Mouse (Mus musculus) midbrain, embryonic 15.5 days (tissue): ENCODE measurements around the gene BC035044. TPM values are rescaled to one million over a fixed set of nuclear protein-coding genes. Genes with fewer than 3 reads are reported as not detected.

ENCODE experiments used
- ATAC-seq: fragments of 200-750 bp; cut with Nextera tagmentation; replicated peaks from 2 replicates; pipeline ENCODE4 v1.8.0; 2017; ENCODE audit warnings: moderate TSS enrichment
- H3K27ac ChIP-seq: fragments of 300-500 bp; sonication (generic); 2 replicates; pipeline ENCODE4 v1.5.1; 2015; ENCODE audit warnings: mild to moderate bottlenecking, inconsistent platforms
- H3K27me3 ChIP-seq: fragments of 300-500 bp; sonication (generic); replicated peaks from 2 replicates; pipeline ENCODE4 v1.6.1; 2015; ENCODE audit warnings: inconsistent platforms
- H3K36me3 ChIP-seq: fragments of 300-500 bp; sonication (generic); replicated peaks from 2 replicates; pipeline ENCODE4 v1.6.1; 2015; ENCODE audit warnings: inconsistent platforms
- H3K4me1 ChIP-seq: fragments of 300-500 bp; sonication (generic); 2 replicates; pipeline ENCODE4 v1.6.1; 2015; ENCODE audit warnings: inconsistent platforms
- H3K4me2 ChIP-seq: fragments of 300-500 bp; sonication (generic); 2 replicates; pipeline ENCODE4 v1.6.1; 2015; ENCODE audit warnings: inconsistent platforms, mild to moderate bottlenecking, moderate library complexity
- H3K4me3 ChIP-seq: fragments of 300-500 bp; sonication (generic); 2 replicates; pipeline ENCODE4 v1.5.1; 2015; ENCODE audit warnings: mild to moderate bottlenecking, inconsistent platforms
- H3K9ac ChIP-seq: fragments of 300-500 bp; sonication (generic); 2 replicates; pipeline ENCODE4 v1.6.1; 2015; ENCODE audit warnings: mild to moderate bottlenecking, inconsistent platforms
- H3K9me3 ChIP-seq: fragments of 300-500 bp; sonication (generic); 2 replicates; pipeline ENCODE4 v1.6.1; 2016; ENCODE audit warnings: inconsistent platforms
- WGBS: fragments of 180-500 bp; shearing (Covaris S2); methylation state at CpG from one replicate; pipeline ENCODE4 v1.1.7; 2015; ENCODE audit warnings: mixed read lengths; 5-methylcytosine and 5-hydroxymethylcytosine counted together
- polyA plus RNA-seq: library from polyadenylated mRNA; unstranded; fragments of >200 nt; fragmentation: Nextera tagmentation; extraction: Ambion mirVana; gene quantifications from 2 replicates; pipeline ENCODE4 v1.2.1, GENCODE M21; 2015

BC035044 gene
- polyA plus RNA-seq, 1 experiment from 2014 or later, result 0.62 TPM

DNA sequence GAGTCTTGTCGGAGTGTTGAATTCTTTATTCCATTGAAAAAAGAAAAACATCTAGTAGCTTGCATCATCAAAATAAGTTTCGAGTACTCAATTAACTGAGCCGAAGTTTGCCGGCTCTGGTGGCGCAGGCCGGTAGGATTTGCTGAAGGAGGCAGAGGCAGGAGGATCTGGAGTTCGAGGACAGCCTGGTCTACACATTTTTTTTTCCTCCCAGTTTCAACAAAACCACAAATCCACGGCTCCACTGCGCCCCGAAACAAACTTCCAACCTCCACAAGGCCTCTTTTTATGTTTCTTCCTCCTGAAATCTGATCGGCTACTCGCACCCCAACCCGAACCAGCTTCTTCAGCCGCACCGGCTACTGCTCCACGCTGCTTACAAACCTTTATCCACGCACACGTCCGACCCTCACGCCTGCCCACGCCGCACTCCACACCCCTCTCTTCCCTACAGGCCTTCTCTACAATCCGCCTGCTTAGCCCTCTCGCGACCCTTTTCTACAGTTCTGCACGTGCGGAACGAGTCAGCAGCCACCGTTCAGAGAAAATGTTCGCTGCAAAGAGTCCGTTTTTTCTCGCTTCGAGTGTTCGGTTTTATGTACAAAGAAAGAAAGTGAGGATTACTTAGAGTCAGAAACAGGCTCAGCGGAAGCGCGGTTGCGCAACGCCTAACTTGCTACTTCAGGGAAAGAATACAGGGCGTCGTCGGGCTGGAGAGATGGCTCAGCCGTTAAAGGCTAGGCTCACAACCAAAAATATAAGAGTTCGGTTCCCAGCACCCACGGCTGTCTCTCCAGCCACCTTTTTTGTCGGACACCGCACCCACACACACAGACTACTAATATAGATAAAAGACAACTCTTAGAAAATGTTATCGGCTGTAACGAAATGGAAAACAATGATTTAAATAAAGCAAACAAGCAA lies 52.3 kb downstream of the BC035044 start:
- ATAC-seq, result peak; percentile 71
- Histone ChIP-seq H3K36me3 (no peaks in the 10 kb centered on the region), H3K9ac (peak overlapping the region; percentile 65), H3K4me3 (peak overlapping the region; percentile 89), H3K9me3 (no peaks in the 10 kb centered on the region), H3K4me1 (peaks cover 22% of the 10 kb centered on the region), H3K27me3 (no peaks in the 10 kb centered on the region), H3K27ac (peak overlapping the region; percentile 91), H3K4me2 (peak overlapping the region; percentile 62)
- WGBS, result under 1% methylated on average over 49 of the region's 49 CpGs

DNA sequence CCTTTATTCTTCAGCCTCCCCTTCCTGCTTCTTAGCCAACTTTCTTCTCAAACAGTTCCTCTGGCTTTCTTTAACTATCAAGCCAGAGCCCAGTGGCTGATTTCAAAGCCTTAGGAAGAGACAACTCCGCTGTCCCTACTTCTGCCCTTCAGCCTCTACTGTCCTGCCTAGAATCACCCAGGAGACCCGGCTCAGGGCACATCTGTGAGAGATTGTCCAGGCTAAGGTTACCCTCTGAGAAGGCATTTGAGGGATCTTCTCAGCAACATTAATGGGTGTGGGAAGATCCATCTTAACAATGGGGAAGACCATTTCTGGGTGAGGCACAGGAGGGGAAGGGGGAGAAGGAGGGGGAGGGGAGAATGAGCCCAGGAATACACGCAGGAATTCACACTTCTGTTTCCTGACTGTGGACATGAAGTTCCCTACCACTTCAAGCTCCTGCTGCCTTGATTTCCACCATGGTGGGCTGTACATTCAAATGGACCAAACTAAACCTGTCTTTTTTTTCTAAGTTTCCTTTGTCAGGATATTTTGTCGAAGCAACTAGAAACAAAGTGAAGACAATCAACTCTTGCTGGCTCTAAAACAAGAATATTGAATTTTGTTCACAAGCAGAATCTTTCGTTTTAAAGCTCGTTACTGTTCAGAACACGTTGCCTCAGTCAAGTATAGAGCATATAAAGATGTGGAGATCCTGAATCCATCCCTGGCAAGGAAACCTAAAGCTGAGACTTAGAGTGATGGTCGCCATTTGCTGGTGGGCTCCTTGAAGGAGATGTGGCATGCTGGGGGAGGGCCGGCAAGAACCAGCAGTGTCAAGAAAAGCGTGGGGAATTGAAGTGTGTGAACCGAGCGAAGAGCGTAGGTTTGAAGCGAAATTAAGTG lies 53.2 kb downstream of the BC035044 start:
- ATAC-seq, result peak; percentile 48
- H3K4me2 ChIP-seq, result peak overlapping the region; percentile 62
- H3K4me3 ChIP-seq, result peak overlapping the region; percentile 89
- H3K9ac ChIP-seq, result peak overlapping the region; percentile 65
- H3K36me3 ChIP-seq, result no peaks in the 10 kb centered on the region
- H3K27ac ChIP-seq, result peak overlapping the region; percentile 91
- H3K27me3 ChIP-seq, result no peaks in the 10 kb centered on the region
- H3K9me3 ChIP-seq, result no peaks in the 10 kb centered on the region
- WGBS, result 2% methylated on average over 14 of the region's 14 CpGs
- peaks cover 22% of the 10 kb centered on the region for H3K4me1 ChIP-seq

DNA sequence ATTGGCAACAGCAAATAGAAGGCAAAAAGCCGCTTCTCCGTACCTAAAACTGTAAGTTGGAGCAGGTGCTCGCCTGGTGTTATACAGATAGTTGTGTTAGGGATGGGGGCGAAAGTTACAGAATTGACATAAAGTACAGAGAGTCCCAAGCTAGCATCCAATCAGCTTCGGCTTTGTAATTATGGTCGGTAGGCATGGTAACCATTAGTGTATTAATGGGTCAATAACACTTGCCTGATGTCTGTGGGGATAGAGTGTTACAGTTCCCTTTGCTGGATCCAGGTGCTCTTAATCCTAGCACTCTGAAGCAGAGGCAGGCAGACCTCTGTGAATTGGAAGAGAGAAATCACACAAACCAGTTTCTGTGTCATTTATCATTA lies 54.0 kb downstream of the BC035044 start:
- Histone ChIP-seq H3K27me3 (no peaks in the 10 kb centered on the region), H3K4me1 (peaks cover 20% of the 10 kb centered on the region), H3K4me2 (peak overlapping the region; percentile 62), H3K36me3 (no peaks in the 10 kb centered on the region), H3K9ac (no peak overlapping the region), H3K4me3 (peak overlapping the region; percentile 89), H3K9me3 (no peaks in the 10 kb centered on the region), H3K27ac (peak overlapping the region; percentile 91)
- WGBS, result 88% methylated on average over 6 of the region's 6 CpGs
- no peak for ATAC-seq

DNA sequence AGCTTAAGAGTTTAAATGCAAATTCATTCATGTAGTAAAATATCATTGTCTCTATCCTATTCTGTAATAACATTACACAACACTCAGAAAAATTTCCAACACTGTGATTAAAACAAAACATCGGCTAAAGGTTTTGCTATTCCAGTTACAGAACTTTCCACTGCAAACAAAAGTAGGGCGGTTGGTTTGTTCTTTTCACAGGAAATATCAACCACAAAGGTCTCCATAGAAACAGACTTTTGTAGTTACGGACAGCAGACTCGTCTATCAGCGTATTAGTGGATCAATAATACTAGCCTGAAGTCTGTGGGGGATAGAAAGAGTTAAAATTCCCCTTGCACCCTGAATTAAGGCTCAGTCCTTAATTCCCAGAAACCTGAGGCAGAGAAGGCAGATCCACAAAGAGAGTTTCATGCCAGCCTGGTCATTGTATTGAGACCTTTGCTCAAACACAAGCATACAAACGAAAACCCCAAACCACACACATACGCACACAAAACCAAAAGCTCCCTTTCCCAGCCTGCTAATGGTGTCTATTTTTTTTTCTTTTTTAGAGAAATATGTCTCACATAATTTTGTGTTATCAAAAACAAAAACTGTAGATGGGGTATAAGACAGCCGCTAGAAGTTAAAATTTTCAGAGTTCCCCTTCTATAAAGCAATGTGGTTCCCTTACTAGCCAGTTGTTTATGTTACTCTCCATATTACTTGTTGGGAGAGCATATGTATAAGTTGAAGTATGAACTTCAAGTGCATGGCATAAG lies 54.6 kb downstream of the BC035044 start:
- 70% methylated on average over 8 of the region's 8 CpGs for WGBS
- H3K27ac ChIP-seq, result no peak overlapping the region

DNA sequence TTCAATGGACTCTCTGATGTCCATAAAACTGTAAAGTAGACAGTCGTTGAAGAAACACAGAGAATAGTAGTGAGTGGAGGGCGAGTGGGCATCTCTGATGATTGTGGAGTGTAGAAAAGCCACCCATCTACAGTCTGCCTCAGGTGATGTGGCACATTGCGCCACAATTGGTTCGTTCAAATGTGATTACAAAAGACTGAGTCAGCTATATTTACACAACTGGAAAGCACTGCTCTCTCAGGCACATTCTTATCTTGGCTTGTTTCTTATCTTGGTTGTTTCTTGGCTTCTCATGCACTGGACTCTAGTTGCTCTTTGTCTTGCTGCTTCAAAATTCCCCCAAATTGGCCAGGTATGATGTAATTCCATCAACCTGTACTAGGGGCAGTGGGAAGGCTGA lies 55.4 kb downstream of the BC035044 start:
- Histone ChIP-seq H3K27me3 (no peaks in the 10 kb centered on the region), H3K4me1 (peaks cover 15% of the 10 kb centered on the region), H3K4me3 (no peak overlapping the region), H3K36me3 (no peaks in the 10 kb centered on the region), H3K9ac (no peak overlapping the region), H3K27ac (no peak overlapping the region), H3K9me3 (no peaks in the 10 kb centered on the region), H3K4me2 (no peak overlapping the region)
- ATAC-seq, result no peak
- 88% methylated on average over 4 of the region's 4 CpGs for WGBS

More for the DNA sequence above, 54.6 kb downstream of the BC035044 start:
- peak overlapping the region; percentile 89; the same call in 1 of the 2 replicates for H3K4me3 ChIP-seq
- H3K36me3 ChIP-seq, result no peaks in the 10 kb centered on the region
- no peaks in the 10 kb centered on the region for H3K27me3 ChIP-seq
- H3K4me1 ChIP-seq, result peaks cover 15% of the 10 kb centered on the region
- H3K4me2 ChIP-seq, result no peak overlapping the region
- no peaks in the 10 kb centered on the region for H3K9me3 ChIP-seq
- no peak for ATAC-seq
- H3K9ac ChIP-seq, result no peak overlapping the region

DNA sequence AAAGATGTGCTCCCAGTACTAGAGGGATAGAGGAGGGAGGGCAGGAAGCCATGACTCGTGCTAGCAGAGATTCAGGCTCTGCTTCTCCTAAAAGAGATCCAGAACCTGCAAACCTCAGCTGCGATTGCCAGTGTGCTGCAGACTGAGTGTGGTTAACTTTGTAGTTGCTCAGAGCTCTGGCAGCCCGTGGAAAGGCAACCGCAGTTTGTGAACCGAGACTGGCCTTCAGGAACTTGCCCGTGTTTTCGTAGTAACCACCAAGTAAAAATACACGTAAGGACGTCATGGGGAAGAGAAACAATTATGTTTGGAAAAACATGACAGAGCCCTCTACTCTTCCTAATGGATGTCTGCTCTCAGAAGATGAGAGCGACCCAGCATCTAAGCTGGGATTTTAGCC lies 57.9 kb downstream of the BC035044 start:
- no peak overlapping the region for H3K27ac ChIP-seq
- WGBS, result 82% methylated on average over 10 of the region's 10 CpGs
- H3K36me3 ChIP-seq, result no peaks in the 10 kb centered on the region
- H3K4me3 ChIP-seq, result no peak overlapping the region
- no peaks in the 10 kb centered on the region for H3K9me3 ChIP-seq
- H3K27me3 ChIP-seq, result no peaks in the 10 kb centered on the region
- peaks cover 8% of the 10 kb centered on the region; the same call in 1 of the 2 replicates for H3K4me1 ChIP-seq
- no peak overlapping the region for H3K9ac ChIP-seq
- no peak overlapping the region for H3K4me2 ChIP-seq
- ATAC-seq, result no peak

DNA sequence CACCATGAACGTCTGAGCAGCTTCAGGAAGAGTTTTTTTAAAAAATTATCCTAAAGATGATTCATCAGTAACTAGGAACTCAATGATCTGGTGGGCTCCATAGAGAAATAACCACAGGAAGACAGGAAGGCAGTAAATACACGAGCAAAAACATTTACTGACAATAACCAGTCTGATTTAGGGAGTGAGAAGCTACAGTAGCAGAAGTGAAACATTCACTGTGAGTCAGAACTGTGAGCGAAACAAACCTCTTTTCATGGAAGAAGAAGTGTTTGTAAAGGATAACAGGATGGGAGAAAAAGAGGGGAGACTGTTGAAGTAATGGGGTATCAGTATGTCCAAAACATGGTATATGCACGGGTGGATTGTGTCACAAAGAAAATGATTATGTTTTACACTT lies 61.1 kb downstream of the BC035044 start:
- no peak overlapping the region for H3K9ac ChIP-seq
- WGBS, result 74% methylated on average over 4 of the region's 4 CpGs
- H3K4me1 ChIP-seq, result no peaks in the 10 kb centered on the region
- H3K27ac ChIP-seq, result no peak overlapping the region
- H3K4me2 ChIP-seq, result no peak overlapping the region
- H3K9me3 ChIP-seq, result no peaks in the 10 kb centered on the region
- H3K36me3 ChIP-seq, result no peaks in the 10 kb centered on the region
- no peak for ATAC-seq
- H3K4me3 ChIP-seq, result no peak overlapping the region
- no peaks in the 10 kb centered on the region for H3K27me3 ChIP-seq

DNA sequence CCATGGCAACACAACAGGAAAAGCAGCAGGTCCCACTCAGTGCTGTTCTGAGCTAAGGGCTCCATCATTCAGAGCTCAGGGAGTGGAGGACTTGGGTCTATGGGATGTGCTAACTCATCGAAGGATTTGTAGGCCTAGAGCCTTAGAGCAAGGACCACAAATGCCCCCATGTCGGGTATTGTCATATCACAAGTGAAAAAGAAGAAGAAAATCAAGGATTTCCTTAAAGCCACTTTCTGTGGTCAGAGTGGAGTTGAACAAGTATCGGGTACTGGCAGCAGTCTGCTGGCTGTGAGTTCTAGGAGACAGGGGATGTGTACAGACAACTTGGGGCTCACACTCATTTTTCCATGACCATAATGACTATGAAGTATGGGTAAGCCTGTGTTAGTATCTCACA lies 64.1 kb downstream of the BC035044 start:
- 81% methylated on average over 3 of the region's 3 CpGs for WGBS
- no peak overlapping the region for H3K4me2 ChIP-seq
- no peak overlapping the region for H3K27ac ChIP-seq

DNA sequence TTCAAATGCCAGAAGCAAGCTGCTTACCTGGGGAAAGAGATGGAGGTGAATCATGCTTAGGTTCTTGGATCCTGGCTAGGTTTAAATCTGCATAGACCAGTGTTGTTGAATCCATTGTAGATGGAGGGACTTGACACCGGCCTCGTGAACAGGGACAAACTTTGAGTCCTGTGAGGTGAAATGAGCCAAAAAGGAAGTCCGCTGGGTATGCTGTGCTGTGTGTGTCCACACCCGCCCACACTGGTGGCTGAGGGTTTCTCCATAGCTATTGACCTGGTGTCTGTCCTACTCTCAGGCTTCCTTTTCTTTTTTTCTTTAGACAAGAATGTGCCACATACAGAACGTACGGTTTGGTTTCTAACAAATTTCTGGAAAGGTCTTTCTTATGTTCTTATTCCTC lies 64.8 kb downstream of the BC035044 start, which contains the start of the genes Gm44511 and Klrb1b:
Gene Gm44511, minus strand, starts transcription at position 184 of the 400 bp plus-strand sequence.
Gene Klrb1b, minus strand, starts transcription at position 200 of the 400 bp plus-strand sequence.
- no peak within 1 kb of the TSS for H3K4me2 ChIP-seq
- H3K27me3 ChIP-seq, result no peaks in the 10 kb centered on the region
- H3K36me3 ChIP-seq, result no peaks in the 10 kb centered on the region
- H3K4me1 ChIP-seq, result no peaks in the 10 kb centered on the region
- 90% methylated on average over 6 of the region's 6 CpGs for WGBS
- H3K4me3 ChIP-seq, result no peak within 1 kb of the TSS
- H3K9ac ChIP-seq, result no peak within 1 kb of the TSS
- ATAC-seq, result no peak
- H3K9me3 ChIP-seq, result no peaks in the 10 kb centered on the region
- H3K27ac ChIP-seq, result no peak within 1 kb of the TSS

More for the DNA sequence above, 64.1 kb downstream of the BC035044 start:
- no peak overlapping the region for H3K4me3 ChIP-seq
- ATAC-seq, result no peak
- H3K4me1 ChIP-seq, result no peaks in the 10 kb centered on the region
- no peaks in the 10 kb centered on the region for H3K27me3 ChIP-seq
- H3K9me3 ChIP-seq, result no peaks in the 10 kb centered on the region
- H3K36me3 ChIP-seq, result no peaks in the 10 kb centered on the region
- H3K9ac ChIP-seq, result no peak overlapping the region

DNA sequence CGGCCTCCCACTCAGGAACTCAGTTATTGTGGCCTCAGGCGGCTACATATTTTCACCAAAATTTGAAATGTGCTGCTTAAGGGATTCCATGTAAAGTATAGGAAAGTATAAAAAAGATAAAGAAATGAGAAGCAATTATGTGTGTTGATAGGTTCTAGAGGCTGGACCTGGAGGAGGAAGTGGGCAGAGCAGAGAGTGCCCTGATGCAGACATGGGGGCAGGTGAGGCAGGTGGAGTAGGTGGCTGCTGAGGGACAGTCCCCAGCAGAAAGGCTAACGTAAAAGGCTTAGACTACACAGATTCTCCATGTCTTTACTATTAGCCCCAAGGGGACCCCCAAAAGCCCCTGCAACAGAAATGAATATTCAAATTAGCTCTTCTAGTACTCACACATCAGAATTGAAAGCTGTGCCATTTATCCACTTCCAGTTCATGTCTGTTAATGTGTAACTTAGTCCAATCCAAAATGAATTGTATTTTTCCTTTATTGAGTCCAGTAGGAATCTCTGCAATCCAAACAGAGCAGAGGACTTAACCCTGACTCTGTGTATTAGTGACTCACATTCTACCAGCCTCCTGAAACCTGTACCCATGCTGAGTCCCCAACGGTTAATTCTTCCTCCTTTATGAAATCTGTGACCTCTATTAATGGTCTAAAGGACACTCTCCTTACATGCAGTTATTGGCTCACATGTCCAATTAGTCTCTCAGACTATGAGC lies 72.7 kb downstream of the BC035044 start:
- Histone ChIP-seq H3K27me3 (no peaks in the 10 kb centered on the region), H3K9ac (no peak overlapping the region), H3K4me1 (no peaks in the 10 kb centered on the region), H3K36me3 (no peaks in the 10 kb centered on the region), H3K27ac (no peak overlapping the region), H3K9me3 (no peaks in the 10 kb centered on the region), H3K4me3 (no peak overlapping the region), H3K4me2 (no peak overlapping the region)
- WGBS, result 76% methylated on average over 4 of the region's 4 CpGs
- no peak for ATAC-seq

DNA sequence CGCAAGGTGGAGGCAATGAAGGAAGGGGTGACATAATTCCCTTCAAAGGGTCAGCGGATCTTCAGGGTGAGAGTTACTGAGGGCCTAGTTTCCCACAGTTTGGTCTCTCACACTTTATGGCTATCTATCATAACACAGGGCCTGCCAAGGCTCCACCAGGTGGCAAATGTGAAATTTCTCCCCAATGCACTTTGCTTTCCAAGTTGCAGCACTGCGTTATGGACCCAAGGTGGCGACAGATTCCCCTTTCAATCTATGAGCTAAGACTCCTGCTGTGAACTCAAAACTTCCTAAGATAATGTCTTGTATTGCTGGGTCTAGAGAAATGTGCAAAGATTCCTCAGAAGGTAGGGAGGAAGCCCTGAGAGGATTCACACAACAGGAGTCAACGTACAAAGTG lies 82.4 kb downstream of the BC035044 start:
- no peak overlapping the region for H3K4me3 ChIP-seq
- ATAC-seq, result no peak
- no peak overlapping the region for H3K27ac ChIP-seq
- no peak overlapping the region for H3K4me2 ChIP-seq
- WGBS, result 93% methylated on average over 5 of the region's 5 CpGs
- no peaks in the 10 kb centered on the region for H3K9me3 ChIP-seq
- H3K9ac ChIP-seq, result no peak overlapping the region
- H3K27me3 ChIP-seq, result no peaks in the 10 kb centered on the region
- no peaks in the 10 kb centered on the region for H3K36me3 ChIP-seq
- no peaks in the 10 kb centered on the region for H3K4me1 ChIP-seq
